Mouse (Mus musculus): ENCODE results near the gene Rpl6. TPM values are rescaled to one million over a fixed set of nuclear protein-coding genes. Genes with fewer than 3 reads are reported as not detected.

The Rpl6 gene
- polyA plus RNA-seq (2016; fragmentation: Nextera tagmentation; extraction: Ambion mirVana), result 565 and 656 TPM in 2 replicates

- peaks cover 40% of the 10 kb centered on the region for H3K36me3 ChIP-seq
- peaks cover 23% of the 10 kb centered on the region for H3K4me1 ChIP-seq
- DNase-seq (ENCODE audit: low spot score), result peak; percentile 82
- peak within 1 kb of the TSS; percentile 99 for H3K4me3 ChIP-seq
- WGBS, result 3% methylated on average over 52 of the region's 52 CpGs
- H3K27me3 ChIP-seq (ENCODE audit: low read depth, poor library complexity, severe bottlenecking), result no peaks in the 10 kb centered on the region
- H3K9me3 ChIP-seq (replicated peaks), result no peaks in the 10 kb centered on the region
- H3K27ac ChIP-seq (replicated peaks), result peak within 1 kb of the TSS; percentile 97
Measured at GRCm38 (mm10) chr5:121204132-121205089, at the start of gene Rpl6. Rpl6 (plus strand) TSS chr5:121204481.

GRCm38 (mm10) chr5:121156121-121156520 lies 48.2 kb upstream of the Rpl6 start:
- no peaks in the 10 kb centered on the region for H3K9me3 ChIP-seq (replicated peaks)
- no peaks in the 10 kb centered on the region for H3K27me3 ChIP-seq (ENCODE audit: low read depth, poor library complexity, severe bottlenecking)
- WGBS, result 93% methylated on average over 4 of the region's 4 CpGs
- no peaks in the 10 kb centered on the region for H3K4me1 ChIP-seq
- DNase-seq (ENCODE audit: low spot score), result no peak
- peaks cover 99% of the 10 kb centered on the region for H3K36me3 ChIP-seq
- no peak overlapping the region for H3K27ac ChIP-seq (replicated peaks)
- no peak overlapping the region for H3K4me3 ChIP-seq

- 92% methylated on average over 2 of the region's 2 CpGs for WGBS
- H3K27ac ChIP-seq (replicated peaks), result no peak overlapping the region
- no peaks in the 10 kb centered on the region for H3K27me3 ChIP-seq (ENCODE audit: low read depth, poor library complexity, severe bottlenecking)
- no peaks in the 10 kb centered on the region for H3K9me3 ChIP-seq (replicated peaks)
- no peaks in the 10 kb centered on the region for H3K4me1 ChIP-seq
- peaks cover 99% of the 10 kb centered on the region for H3K36me3 ChIP-seq
- H3K4me3 ChIP-seq, result no peak overlapping the region
- DNase-seq (ENCODE audit: low spot score), result no peak
Measured at GRCm38 (mm10) chr5:121157017-121157416, 47.3 kb upstream of the Rpl6 start.

GRCm38 (mm10) chr5:121157489-121157888 lies 46.8 kb upstream of the Rpl6 start:
- no peak for DNase-seq (ENCODE audit: low spot score)
- no peak overlapping the region for H3K27ac ChIP-seq (replicated peaks)
- no peaks in the 10 kb centered on the region for H3K4me1 ChIP-seq
- no peaks in the 10 kb centered on the region for H3K9me3 ChIP-seq (replicated peaks)
- peaks cover 99% of the 10 kb centered on the region for H3K36me3 ChIP-seq
- no peaks in the 10 kb centered on the region for H3K27me3 ChIP-seq (ENCODE audit: low read depth, poor library complexity, severe bottlenecking)
- 97% methylated on average over 5 of the region's 5 CpGs for WGBS
- H3K4me3 ChIP-seq, result no peak overlapping the region

- no peak overlapping the region for H3K27ac ChIP-seq (replicated peaks)
- H3K4me3 ChIP-seq, result no peak overlapping the region
- peaks cover 99% of the 10 kb centered on the region for H3K36me3 ChIP-seq
- no peak for DNase-seq (ENCODE audit: low spot score)
- no peaks in the 10 kb centered on the region for H3K4me1 ChIP-seq
- WGBS, result 90% methylated on average over 7 of the region's 7 CpGs
- no peaks in the 10 kb centered on the region for H3K9me3 ChIP-seq (replicated peaks)
- H3K27me3 ChIP-seq (ENCODE audit: low read depth, poor library complexity, severe bottlenecking), result no peaks in the 10 kb centered on the region
Measured at GRCm38 (mm10) chr5:121158966-121159365, 45.3 kb upstream of the Rpl6 start.

- H3K27ac ChIP-seq (replicated peaks), result no peak overlapping the region
- no peaks in the 10 kb centered on the region for H3K4me1 ChIP-seq
- no peaks in the 10 kb centered on the region for H3K27me3 ChIP-seq (ENCODE audit: low read depth, poor library complexity, severe bottlenecking)
- no peak overlapping the region for H3K4me3 ChIP-seq
- DNase-seq (ENCODE audit: low spot score), result no peak
- WGBS, result 85% methylated on average over 5 of the region's 5 CpGs
- peaks cover 100% of the 10 kb centered on the region for H3K36me3 ChIP-seq
- no peaks in the 10 kb centered on the region for H3K9me3 ChIP-seq (replicated peaks)
Measured at GRCm38 (mm10) chr5:121162285-121162684, 42.0 kb upstream of the Rpl6 start.

- Histone ChIP-seq H3K27ac (replicated peaks) (no peak overlapping the region), H3K4me1 (no peaks in the 10 kb centered on the region), H3K4me3 (no peak overlapping the region), H3K9me3 (replicated peaks) (no peaks in the 10 kb centered on the region), H3K36me3 (peaks cover 100% of the 10 kb centered on the region), H3K27me3 (ENCODE audit: low read depth, poor library complexity, severe bottlenecking) (no peaks in the 10 kb centered on the region)
- 93% methylated on average over 7 of the region's 7 CpGs for WGBS
- no peak for DNase-seq (ENCODE audit: low spot score)
Measured at GRCm38 (mm10) chr5:121162923-121163322, 41.4 kb upstream of the Rpl6 start.

- DNase-seq (ENCODE audit: low spot score), result no peak
- 94% methylated on average over 6 of the region's 6 CpGs for WGBS
- no peak overlapping the region for H3K27ac ChIP-seq (replicated peaks)
- H3K36me3 ChIP-seq, result peaks cover 96% of the 10 kb centered on the region
- no peaks in the 10 kb centered on the region for H3K9me3 ChIP-seq (replicated peaks)
- H3K27me3 ChIP-seq (ENCODE audit: low read depth, poor library complexity, severe bottlenecking), result no peaks in the 10 kb centered on the region
- H3K4me3 ChIP-seq, result no peak overlapping the region
- H3K4me1 ChIP-seq, result no peaks in the 10 kb centered on the region
Measured at GRCm38 (mm10) chr5:121166884-121167283, 37.4 kb upstream of the Rpl6 start.

- 90% methylated on average over 2 of the region's 2 CpGs for WGBS
- no peak overlapping the region for H3K4me3 ChIP-seq
- H3K27ac ChIP-seq (replicated peaks), result no peak overlapping the region
- H3K36me3 ChIP-seq, result peaks cover 79% of the 10 kb centered on the region
- H3K9me3 ChIP-seq (replicated peaks), result no peaks in the 10 kb centered on the region
- H3K27me3 ChIP-seq (ENCODE audit: low read depth, poor library complexity, severe bottlenecking), result no peaks in the 10 kb centered on the region
- H3K4me1 ChIP-seq, result no peaks in the 10 kb centered on the region
- no peak for DNase-seq (ENCODE audit: low spot score)
Measured at GRCm38 (mm10) chr5:121169588-121169987, 34.7 kb upstream of the Rpl6 start.

GRCm38 (mm10) chr5:121172835-121173234 lies 31.4 kb upstream of the Rpl6 start:
- Histone ChIP-seq H3K4me1 (no peaks in the 10 kb centered on the region), H3K36me3 (peaks cover 65% of the 10 kb centered on the region), H3K9me3 (replicated peaks) (no peaks in the 10 kb centered on the region), H3K27ac (replicated peaks) (no peak overlapping the region), H3K4me3 (no peak overlapping the region), H3K27me3 (ENCODE audit: low read depth, poor library complexity, severe bottlenecking) (no peaks in the 10 kb centered on the region)
- no peak for DNase-seq (ENCODE audit: low spot score)
- 95% methylated on average over 4 of the region's 4 CpGs for WGBS

- no peaks in the 10 kb centered on the region for H3K9me3 ChIP-seq (replicated peaks)
- H3K4me3 ChIP-seq, result no peak overlapping the region
- no peaks in the 10 kb centered on the region for H3K27me3 ChIP-seq (ENCODE audit: low read depth, poor library complexity, severe bottlenecking)
- peaks cover 22% of the 10 kb centered on the region for H3K36me3 ChIP-seq
- H3K27ac ChIP-seq (replicated peaks), result no peak overlapping the region
- 80% methylated on average over 9 of the region's 9 CpGs for WGBS
- DNase-seq (ENCODE audit: low spot score), result no peak
- H3K4me1 ChIP-seq, result peaks cover 27% of the 10 kb centered on the region
Measured at GRCm38 (mm10) chr5:121179077-121179857, 25.0 kb upstream of the Rpl6 start.

- DNase-seq (ENCODE audit: low spot score), result no peak
- 88% methylated on average over 9 of the region's 9 CpGs for WGBS
- peaks cover 66% of the 10 kb centered on the region for H3K4me1 ChIP-seq
Measured at GRCm38 (mm10) chr5:121183269-121183668, 21.0 kb upstream of the Rpl6 start.

GRCm38 (mm10) chr5:121184375-121184774 lies 19.9 kb upstream of the Rpl6 start:
- WGBS, result 85% methylated on average over 2 of the region's 2 CpGs

More at GRCm38 (mm10) chr5:121183269-121183668, 21.0 kb upstream of the Rpl6 start:
- Histone ChIP-seq H3K36me3 (no peaks in the 10 kb centered on the region), H3K4me3 (no peak overlapping the region), H3K27ac (replicated peaks) (no peak overlapping the region), H3K9me3 (replicated peaks) (no peaks in the 10 kb centered on the region), H3K27me3 (ENCODE audit: low read depth, poor library complexity, severe bottlenecking) (no peaks in the 10 kb centered on the region)

More at GRCm38 (mm10) chr5:121184375-121184774, 19.9 kb upstream of the Rpl6 start:
- Histone ChIP-seq H3K27ac (replicated peaks) (no peak overlapping the region), H3K4me1 (peaks cover 69% of the 10 kb centered on the region), H3K27me3 (ENCODE audit: low read depth, poor library complexity, severe bottlenecking) (no peaks in the 10 kb centered on the region), H3K36me3 (no peaks in the 10 kb centered on the region), H3K4me3 (no peak overlapping the region), H3K9me3 (replicated peaks) (no peaks in the 10 kb centered on the region)
- no peak for DNase-seq (ENCODE audit: low spot score)
